Mouse (Mus musculus) thymus, postnatal 0 days (tissue): ENCODE data around the gene Rasgrp2. TPM values are rescaled to one million over a fixed set of nuclear protein-coding genes. Genes with fewer than 3 reads are reported as not detected.

Experiments
- DNase-seq: peaks from one replicate; pipeline ENCODE4 v3.0.0-alpha.2; 2015; ENCODE audit warnings: low spot score
- polyA plus RNA-seq: library from polyadenylated mRNA; unstranded; fragments of >200 nt; fragmentation: Nextera tagmentation; extraction: Ambion mirVana; gene quantifications from 2 replicates; pipeline ENCODE4 v1.2.1, GENCODE M21; 2015

Rasgrp2 gene
- polyA plus RNA-seq, 1 experiment from 2014 or later, result 195 TPM

GRCm38 (mm10) chr19:6426703-6427500 is 27.8 kb downstream of the Rasgrp2 start:
- DNase-seq, result peak; percentile 34

GRCm38 (mm10) chr19:6427653-6428434 is 28.7 kb downstream of the Rasgrp2 start:
- DNase-seq, result no peak

- DNase-seq, result peak; percentile 73
Observed at GRCm38 (mm10) chr19:6428501-6429200, 29.5 kb downstream of the Rasgrp2 start.

GRCm38 (mm10) chr19:6443016-6443415 is 43.9 kb downstream of the Rasgrp2 start:
- no peak for DNase-seq

GRCm38 (mm10) chr19:6445761-6446423 is 46.8 kb downstream of the Rasgrp2 start:
- no peak for DNase-seq

- DNase-seq, result no peak
Observed at GRCm38 (mm10) chr19:6446736-6447437, 47.7 kb downstream of the Rasgrp2 start.

- DNase-seq, result no peak
Observed at GRCm38 (mm10) chr19:6448752-6449151, 49.6 kb downstream of the Rasgrp2 start.

- no peak for DNase-seq
Observed at GRCm38 (mm10) chr19:6449841-6450240, 50.7 kb downstream of the Rasgrp2 start.

GRCm38 (mm10) chr19:6452030-6452494 is 52.9 kb downstream of the Rasgrp2 start:
- peak; percentile 80 for DNase-seq

GRCm38 (mm10) chr19:6452672-6453310 is 53.7 kb downstream of the Rasgrp2 start:
- no peak for DNase-seq

- DNase-seq, result no peak
Observed at GRCm38 (mm10) chr19:6453349-6453748, 54.2 kb downstream of the Rasgrp2 start.

GRCm38 (mm10) chr19:6454041-6454720 is 55.0 kb downstream of the Rasgrp2 start:
- DNase-seq, result no peak

GRCm38 (mm10) chr19:6459504-6459903 is 60.4 kb downstream of the Rasgrp2 start:
- DNase-seq, result no peak

GRCm38 (mm10) chr19:6462841-6463240 is 63.7 kb downstream of the Rasgrp2 start:
- no peak for DNase-seq

- no peak for DNase-seq
Observed at GRCm38 (mm10) chr19:6464306-6465071, 65.3 kb downstream of the Rasgrp2 start.
